Mouse (Mus musculus) hindbrain, embryonic 16.5 days (tissue): ENCODE measurements at regions not wholly inside any gene's neighbourhood (a gene's known extent, or its start where the extent isn't known, plus 50 kb on each side); places are given as distances from the start of the nearest gene placed in this dataset.

Source experiments
- ATAC-seq: fragments of 200-750 bp; cut with Nextera tagmentation; 2 replicates; pipeline ENCODE4 v1.8.0; 2017; ENCODE audit warnings: moderate TSS enrichment, moderate library complexity
- H3K27ac ChIP-seq: fragments of 300-500 bp; sonication (generic); 2 replicates; pipeline ENCODE4 v1.5.1; 2014; ENCODE audit warnings: low read depth, mild to moderate bottlenecking, control low read depth, low read length, moderate library complexity
- H3K27me3 ChIP-seq: fragments of 300-500 bp; sonication (generic); replicated peaks from 2 replicates; pipeline ENCODE4 v1.6.1; 2014; ENCODE audit warnings: low read length; ENCODE audit not compliant: control insufficient read depth, insufficient read depth
- H3K36me3 ChIP-seq: fragments of 300-500 bp; sonication (generic); 2 replicates; pipeline ENCODE4 v1.6.1; 2014; ENCODE audit warnings: mild to moderate bottlenecking, low read length, moderate library complexity, mixed read lengths; ENCODE audit not compliant: control insufficient read depth, insufficient read depth
- H3K4me1 ChIP-seq: fragments of 300-500 bp; sonication (generic); 2 replicates; pipeline ENCODE4 v1.6.1; 2014; ENCODE audit warnings: low read depth, low read length; ENCODE audit not compliant: control insufficient read depth, insufficient read depth
- H3K4me2 ChIP-seq: fragments of 300-500 bp; sonication (generic); 2 replicates; pipeline ENCODE4 v1.6.1; 2014; ENCODE audit warnings: mild to moderate bottlenecking, low read length, control low read depth, moderate library complexity
- H3K4me3 ChIP-seq: fragments of 300-500 bp; sonication (generic); 2 replicates; pipeline ENCODE4 v1.5.1; 2014; ENCODE audit warnings: mild to moderate bottlenecking, low read length, control low read depth, moderate library complexity
- H3K9ac ChIP-seq: fragments of 300-500 bp; sonication (generic); 2 replicates; pipeline ENCODE4 v1.6.1; 2014; ENCODE audit warnings: low read depth, mild to moderate bottlenecking, control low read depth, low read length, moderate library complexity
- H3K9me3 ChIP-seq: fragments of 300-500 bp; sonication (generic); 2 replicates; pipeline ENCODE4 v1.6.1; 2014; ENCODE audit warnings: mild to moderate bottlenecking, low read length, moderate library complexity; ENCODE audit not compliant: control insufficient read depth
- WGBS: fragments of 180-500 bp; shearing (Covaris S2); extraction: QIAGEN DNeasy Blood & Tissue Kit; methylation state at CpG from one replicate; pipeline ENCODE4 v1.1.7; 2014; 5-methylcytosine and 5-hydroxymethylcytosine counted together

DNA sequence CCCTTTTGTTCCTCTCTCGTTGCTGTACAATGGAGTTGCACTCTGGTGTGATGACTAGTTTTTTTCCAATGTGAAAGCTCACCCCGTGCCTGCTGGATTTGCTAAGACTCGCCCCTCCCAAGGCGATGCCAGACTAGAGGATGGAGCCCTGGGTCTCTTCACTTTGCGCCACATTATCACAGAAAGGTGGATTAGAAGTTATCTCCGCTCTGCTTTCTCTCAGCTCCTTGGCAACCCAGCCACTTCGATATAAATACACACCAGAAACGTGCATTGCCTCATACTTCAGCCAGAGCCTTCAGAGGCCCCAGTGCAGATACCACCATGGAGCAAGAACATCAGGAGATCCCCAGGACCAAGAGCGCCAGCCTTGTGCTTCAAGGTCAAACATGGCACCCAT is 114.2 kb upstream of the Tbx20 start:
- ATAC-seq: no peak
- 87% methylated on average over 9 of the region's 9 CpGs for WGBS
- Histone ChIP-seq H3K4me2 (no peak overlapping the region), H3K27me3 (no peaks in the 10 kb centered on the region), H3K9ac (no peak overlapping the region), H3K27ac (no peak overlapping the region), H3K4me1 (no peaks in the 10 kb centered on the region), H3K36me3 (no peaks in the 10 kb centered on the region), H3K4me3 (no peak overlapping the region), H3K9me3 (no peaks in the 10 kb centered on the region)

DNA sequence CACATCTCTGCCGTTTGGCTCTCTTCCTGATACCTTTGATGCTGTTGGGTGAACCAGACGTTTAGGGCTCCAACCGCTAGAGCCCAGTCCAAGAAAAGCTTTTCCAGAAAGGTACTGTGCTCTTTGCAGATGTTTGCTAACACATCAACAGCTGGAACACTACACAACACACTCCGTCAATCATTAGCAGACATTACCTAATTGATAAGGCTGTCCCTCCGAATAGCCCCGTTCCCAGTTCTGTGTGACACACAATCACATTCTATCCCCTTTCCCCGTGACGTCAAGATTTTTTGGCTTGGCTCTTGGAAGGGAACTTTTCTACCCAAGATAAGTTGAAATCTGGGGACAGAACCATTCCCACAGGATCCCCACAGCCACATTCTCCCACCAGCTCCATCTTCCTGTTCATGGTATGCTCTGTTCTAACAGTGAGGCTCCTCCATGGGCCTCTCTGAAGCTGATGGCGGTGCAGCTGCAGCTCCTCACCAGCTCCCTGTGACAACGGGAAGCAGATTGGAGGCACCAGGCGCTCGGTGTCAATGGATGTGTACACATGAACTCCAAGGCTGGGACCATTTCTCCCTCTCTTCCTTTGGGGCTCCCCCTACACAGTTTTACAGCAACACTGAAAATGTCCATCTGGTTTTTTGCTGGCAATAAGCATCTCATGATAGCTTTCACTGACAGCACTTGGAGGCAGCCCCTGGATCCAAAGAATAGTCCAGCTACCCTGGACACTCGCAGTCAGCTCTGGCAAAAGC is 122.6 kb upstream of the Tbx20 start:
- no peaks in the 10 kb centered on the region for H3K9me3 ChIP-seq
- H3K4me2 ChIP-seq: no peak overlapping the region
- H3K27me3 ChIP-seq: no peaks in the 10 kb centered on the region
- H3K36me3 ChIP-seq: no peaks in the 10 kb centered on the region
- ATAC-seq: no peak
- H3K4me3 ChIP-seq: no peak overlapping the region
- WGBS: 86% methylated on average over 13 of the region's 13 CpGs
- H3K4me1 ChIP-seq: no peaks in the 10 kb centered on the region
- H3K27ac ChIP-seq: no peak overlapping the region
- no peak overlapping the region for H3K9ac ChIP-seq

- no peaks in the 10 kb centered on the region for H3K36me3 ChIP-seq
- 82% methylated on average over 7 of the region's 7 CpGs for WGBS
- no peaks in the 10 kb centered on the region for H3K4me1 ChIP-seq
- no peak overlapping the region for H3K4me3 ChIP-seq
- no peak overlapping the region for H3K27ac ChIP-seq
- no peak for ATAC-seq
- H3K27me3 ChIP-seq: no peaks in the 10 kb centered on the region
- no peak overlapping the region for H3K9ac ChIP-seq
- H3K4me2 ChIP-seq: no peak overlapping the region
- H3K9me3 ChIP-seq: no peaks in the 10 kb centered on the region
Measured at GRCm38 (mm10) chr9:24899206-24899928, 125.3 kb upstream of the Tbx20 start.

DNA sequence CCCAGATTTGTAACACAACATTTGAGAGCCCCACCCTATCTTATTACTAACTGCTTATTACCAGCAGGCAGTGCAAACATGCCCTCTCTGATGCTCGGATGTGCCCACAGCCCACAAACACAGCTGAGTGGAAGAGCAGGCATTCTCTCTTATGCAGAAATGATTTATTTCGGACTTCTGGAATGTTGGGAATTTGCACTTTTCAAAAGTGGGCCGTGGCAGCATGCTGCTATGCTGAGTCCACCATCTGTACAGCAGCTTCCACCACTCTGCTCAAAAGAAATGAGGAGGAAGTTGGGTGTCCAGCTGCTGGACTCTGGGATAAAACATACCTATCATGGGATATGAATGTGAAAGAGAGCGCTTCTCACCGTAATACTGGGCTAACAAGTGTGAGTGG is 129.6 kb upstream of the Tbx20 start:
- H3K4me1 ChIP-seq: no peaks in the 10 kb centered on the region
- 70% methylated on average over 5 of the region's 5 CpGs for WGBS
- H3K9me3 ChIP-seq: no peaks in the 10 kb centered on the region
- no peak overlapping the region for H3K27ac ChIP-seq
- no peaks in the 10 kb centered on the region for H3K27me3 ChIP-seq
- no peaks in the 10 kb centered on the region for H3K36me3 ChIP-seq
- no peak overlapping the region for H3K4me3 ChIP-seq
- no peak overlapping the region for H3K9ac ChIP-seq
- no peak overlapping the region for H3K4me2 ChIP-seq
- no peak for ATAC-seq

- Histone ChIP-seq H3K36me3 (no peaks in the 10 kb centered on the region), H3K4me1 (peaks cover 8% of the 10 kb centered on the region), H3K4me3 (no peak overlapping the region), H3K9ac (no peak overlapping the region), H3K4me2 (0 out of 2 replicates have a peak overlapping the region, but pooled peaks have one; percentile 4), H3K27me3 (no peaks in the 10 kb centered on the region), H3K9me3 (no peaks in the 10 kb centered on the region), H3K27ac (no peak overlapping the region)
- peak; percentile 90 for ATAC-seq
- 35% methylated on average over 8 of the region's 8 CpGs for WGBS
Measured at GRCm38 (mm10) chr9:24909086-24909979, 135.2 kb upstream of the Tbx20 start.

- WGBS: 62% methylated on average over 5 of the region's 5 CpGs
- peak; percentile 66 for ATAC-seq
- H3K4me3 ChIP-seq: no peak overlapping the region
- no peak overlapping the region for H3K27ac ChIP-seq
- H3K9ac ChIP-seq: no peak overlapping the region
- H3K4me1 ChIP-seq: peaks cover 8% of the 10 kb centered on the region
- no peaks in the 10 kb centered on the region for H3K9me3 ChIP-seq
- H3K4me2 ChIP-seq: no peak overlapping the region
- H3K36me3 ChIP-seq: no peaks in the 10 kb centered on the region
- H3K27me3 ChIP-seq: no peaks in the 10 kb centered on the region
Measured at GRCm38 (mm10) chr9:24910738-24911137, 136.6 kb upstream of the Tbx20 start.

GRCm38 (mm10) chr9:24920031-24920445 is 145.9 kb upstream of the Tbx20 start:
- no peak overlapping the region for H3K4me3 ChIP-seq

GRCm38 (mm10) chr9:24922051-24922860 is 148.2 kb upstream of the Tbx20 start:
- Histone ChIP-seq H3K27ac (no peak overlapping the region), H3K27me3 (no peaks in the 10 kb centered on the region), H3K4me3 (no peak overlapping the region), H3K9me3 (no peaks in the 10 kb centered on the region), H3K4me1 (no peaks in the 10 kb centered on the region), H3K9ac (no peak overlapping the region), H3K4me2 (no peak overlapping the region), H3K36me3 (no peaks in the 10 kb centered on the region)
- 56% methylated on average over 4 of the region's 4 CpGs for WGBS
- no peak for ATAC-seq

More at GRCm38 (mm10) chr9:24920031-24920445, 145.9 kb upstream of the Tbx20 start:
- no peak overlapping the region for H3K4me2 ChIP-seq
- no peaks in the 10 kb centered on the region for H3K36me3 ChIP-seq
- H3K9me3 ChIP-seq: no peaks in the 10 kb centered on the region
- WGBS: 88% methylated on average over 9 of the region's 9 CpGs
- H3K27me3 ChIP-seq: no peaks in the 10 kb centered on the region
- ATAC-seq: no peak
- H3K9ac ChIP-seq: no peak overlapping the region
- no peaks in the 10 kb centered on the region for H3K4me1 ChIP-seq
- no peak overlapping the region for H3K27ac ChIP-seq
